Mouse (Mus musculus): ENCODE measurements around the gene Dis3l2. TPM values are rescaled to one million over a fixed set of nuclear protein-coding genes. Genes with fewer than 3 reads are reported as not detected.

The Dis3l2 gene
- polyA plus RNA-seq, 1 experiment from 2014 or later: 34.2 TPM

DNA sequence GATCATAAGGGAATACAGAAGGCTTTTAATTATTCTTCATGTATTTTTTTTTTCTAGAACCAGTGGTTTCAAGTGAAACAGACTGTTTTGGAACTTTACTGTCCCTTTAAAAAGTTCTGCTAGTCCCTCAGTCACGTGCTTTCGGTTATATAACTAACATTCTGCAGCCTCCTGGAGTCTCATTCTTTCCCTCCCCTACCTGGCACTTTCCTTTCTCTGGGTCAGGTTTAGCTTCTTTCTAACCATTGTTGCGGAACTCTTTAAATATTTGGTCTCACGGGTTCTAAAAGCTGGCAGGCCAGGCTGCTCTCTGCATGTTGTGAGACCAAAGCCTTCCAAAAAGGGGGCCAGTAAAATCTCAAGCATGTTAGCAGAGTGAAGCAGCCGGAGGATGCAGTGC, 222.2 kb downstream of the Dis3l2 start:
- Histone ChIP-seq H3K27me3 (replicated peaks) (no peaks in the 10 kb centered on the region), H3K4me1 (no peaks in the 10 kb centered on the region), H3K27ac (replicated peaks) (no peak overlapping the region), H3K9me3 (replicated peaks) (no peaks in the 10 kb centered on the region), H3K4me2 (no peak overlapping the region), H3K36me3 (no peaks in the 10 kb centered on the region), H3K4me3 (replicated peaks) (no peak overlapping the region), H3K9ac (replicated peaks) (no peak overlapping the region)
- ATAC-seq (ENCODE audit: low FRiP score): no peak
- WGBS: 79% methylated on average over 5 of the region's 5 CpGs

- no peak overlapping the region for H3K4me2 ChIP-seq
- no peak for ATAC-seq (ENCODE audit: low FRiP score)
- H3K36me3 ChIP-seq: no peaks in the 10 kb centered on the region
- H3K4me3 ChIP-seq (replicated peaks): no peak overlapping the region
- WGBS: 93% methylated on average over 4 of the region's 4 CpGs
- H3K4me1 ChIP-seq: no peaks in the 10 kb centered on the region
- no peaks in the 10 kb centered on the region for H3K9me3 ChIP-seq (replicated peaks)
- no peak overlapping the region for H3K27ac ChIP-seq (replicated peaks)
- no peak overlapping the region for H3K9ac ChIP-seq (replicated peaks)
- no peaks in the 10 kb centered on the region for H3K27me3 ChIP-seq (replicated peaks)
These were observed 228.2 kb downstream of the Dis3l2 start for GRCm38 (mm10) chr1:86931606-86932379.

GRCm38 (mm10) chr1:86932810-86933209, 229.2 kb downstream of the Dis3l2 start:
- H3K36me3 ChIP-seq: no peaks in the 10 kb centered on the region
- H3K27me3 ChIP-seq (replicated peaks): no peaks in the 10 kb centered on the region
- H3K27ac ChIP-seq (replicated peaks): no peak overlapping the region
- H3K4me2 ChIP-seq: no peak overlapping the region
- no peak overlapping the region for H3K9ac ChIP-seq (replicated peaks)
- no peak overlapping the region for H3K4me3 ChIP-seq (replicated peaks)
- H3K4me1 ChIP-seq: no peaks in the 10 kb centered on the region
- no peak for ATAC-seq (ENCODE audit: low FRiP score)
- 90% methylated on average over 4 of the region's 4 CpGs for WGBS
- no peaks in the 10 kb centered on the region for H3K9me3 ChIP-seq (replicated peaks)

DNA sequence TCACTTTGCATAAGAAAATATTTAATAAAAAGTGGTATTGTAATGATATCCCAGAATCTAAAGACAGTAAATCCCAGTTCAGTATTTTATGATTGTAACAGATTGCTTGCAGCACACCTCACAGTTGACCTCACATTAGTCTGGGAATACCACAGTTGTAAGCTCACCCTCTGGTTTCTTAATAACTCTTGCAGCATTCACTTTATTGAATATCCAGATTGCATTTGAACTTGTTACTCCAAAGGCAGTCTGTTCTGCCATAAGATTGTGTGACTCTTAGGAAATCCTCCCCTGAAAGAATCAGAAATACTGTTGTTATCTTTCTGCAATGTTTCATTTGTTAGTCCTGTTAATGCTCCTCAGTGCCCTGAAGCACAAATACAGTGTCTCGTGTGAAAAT, 230.0 kb downstream of the Dis3l2 start:
- ATAC-seq (ENCODE audit: low FRiP score): no peak
- H3K4me2 ChIP-seq: no peak overlapping the region
- no peaks in the 10 kb centered on the region for H3K4me1 ChIP-seq
- H3K27ac ChIP-seq (replicated peaks): no peak overlapping the region
- H3K9ac ChIP-seq (replicated peaks): no peak overlapping the region
- H3K27me3 ChIP-seq (replicated peaks): no peaks in the 10 kb centered on the region
- no peaks in the 10 kb centered on the region for H3K9me3 ChIP-seq (replicated peaks)
- WGBS: 82% methylated on average over 1 of the region's 1 CpGs
- no peak overlapping the region for H3K4me3 ChIP-seq (replicated peaks)
- H3K36me3 ChIP-seq: no peaks in the 10 kb centered on the region

DNA sequence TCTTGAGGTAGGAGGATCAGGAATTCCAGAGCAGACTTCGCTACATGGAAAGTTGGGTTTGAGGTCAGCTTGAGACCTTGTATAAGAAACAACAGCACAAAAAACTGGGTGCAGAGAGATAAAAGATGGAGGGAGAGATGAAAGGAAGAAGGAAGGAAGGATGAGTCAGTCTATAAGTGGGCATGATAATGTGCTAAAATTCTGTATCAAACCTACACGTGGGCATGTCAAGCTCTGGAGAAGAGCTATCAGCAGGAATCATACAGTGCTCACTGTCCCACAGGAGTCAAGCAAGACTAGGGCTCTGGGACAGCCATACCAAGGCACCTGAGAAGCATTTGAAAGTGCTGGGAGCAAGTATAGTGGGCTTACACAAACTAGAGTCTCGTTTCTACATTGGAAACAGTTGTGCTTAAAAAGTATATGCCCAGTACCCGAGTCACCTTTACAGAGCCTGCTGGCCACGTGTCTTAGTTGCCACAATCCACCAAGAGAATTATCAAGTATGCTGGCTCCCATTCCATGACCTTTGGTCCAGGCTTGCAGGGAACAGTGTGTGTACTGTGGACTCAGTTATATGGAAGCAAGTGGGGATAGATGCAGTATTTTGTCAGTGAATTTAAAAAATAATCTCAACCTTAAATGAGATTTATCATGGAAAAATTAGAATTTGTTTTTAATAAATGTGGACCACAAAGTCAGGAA, 248.0 kb downstream of the Dis3l2 start:
- H3K4me2 ChIP-seq: no peak overlapping the region
- H3K27ac ChIP-seq (replicated peaks): no peak overlapping the region
- H3K9ac ChIP-seq (replicated peaks): no peak overlapping the region
- no peaks in the 10 kb centered on the region for H3K9me3 ChIP-seq (replicated peaks)
- no peak overlapping the region for H3K4me3 ChIP-seq (replicated peaks)
- no peaks in the 10 kb centered on the region for H3K4me1 ChIP-seq
- WGBS: 86% methylated on average over 5 of the region's 5 CpGs
- no peak for ATAC-seq (ENCODE audit: low FRiP score)
- no peaks in the 10 kb centered on the region for H3K36me3 ChIP-seq
- no peaks in the 10 kb centered on the region for H3K27me3 ChIP-seq (replicated peaks)

- no peak overlapping the region for H3K9ac ChIP-seq (replicated peaks)
- ATAC-seq (ENCODE audit: low FRiP score): no peak
- H3K27me3 ChIP-seq (replicated peaks): no peaks in the 10 kb centered on the region
- H3K36me3 ChIP-seq: peaks cover 4% of the 10 kb centered on the region; the same call in 1 of the 2 replicates
- H3K27ac ChIP-seq (replicated peaks): no peak overlapping the region
- no peak overlapping the region for H3K4me2 ChIP-seq
- no peaks in the 10 kb centered on the region for H3K4me1 ChIP-seq
- H3K4me3 ChIP-seq (replicated peaks): no peak overlapping the region
- no peaks in the 10 kb centered on the region for H3K9me3 ChIP-seq (replicated peaks)
These were observed 252.2 kb downstream of the Dis3l2 start for GRCm38 (mm10) chr1:86955801-86956200.

DNA sequence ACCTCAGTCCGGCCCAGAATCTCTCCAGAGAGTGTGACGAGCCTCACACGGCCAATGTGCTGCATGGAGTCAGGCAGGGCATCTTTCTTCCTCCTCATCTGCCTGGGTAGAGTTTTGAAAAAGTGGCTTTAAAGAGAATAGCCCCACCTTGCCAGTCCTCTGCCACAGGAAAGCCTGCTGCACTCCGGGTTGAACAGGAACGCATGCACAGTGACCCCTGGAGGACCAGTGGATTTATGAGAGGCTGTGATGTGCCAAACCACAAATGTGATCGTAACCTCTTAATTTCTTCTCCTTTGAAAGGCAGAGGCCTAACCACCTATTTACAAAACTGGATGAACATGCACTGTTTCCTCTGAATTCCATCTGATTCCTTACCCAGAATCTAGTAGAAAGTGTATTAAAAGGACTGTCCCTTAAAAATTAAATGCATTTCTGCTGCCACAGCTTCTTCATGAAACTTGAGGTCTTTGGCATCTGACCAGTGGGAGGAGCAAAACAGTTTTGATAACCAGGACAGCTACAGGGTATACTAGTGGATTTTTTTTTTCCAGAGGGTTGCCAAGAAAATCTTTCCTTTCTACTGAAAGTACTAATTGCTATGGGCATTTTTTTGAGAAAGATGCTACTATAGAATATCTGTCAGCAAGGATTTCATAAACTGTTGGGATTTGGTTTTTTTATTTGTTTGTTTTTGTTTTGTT, 264.8 kb downstream of the Dis3l2 start:
- no peak overlapping the region for H3K27ac ChIP-seq (replicated peaks)
- 30% methylated on average over 6 of the region's 6 CpGs for WGBS
- H3K4me2 ChIP-seq: no peak overlapping the region
- H3K9me3 ChIP-seq (replicated peaks): no peaks in the 10 kb centered on the region
- 0 out of 2 replicates have a peak, but pooled peaks cover 2% of the 10 kb centered on the region for H3K36me3 ChIP-seq
- H3K27me3 ChIP-seq (replicated peaks): no peaks in the 10 kb centered on the region
- ATAC-seq (ENCODE audit: low FRiP score): no peak
- H3K9ac ChIP-seq (replicated peaks): no peak overlapping the region
- no peak overlapping the region for H3K4me3 ChIP-seq (replicated peaks)
- peaks cover 13% of the 10 kb centered on the region for H3K4me1 ChIP-seq

DNA sequence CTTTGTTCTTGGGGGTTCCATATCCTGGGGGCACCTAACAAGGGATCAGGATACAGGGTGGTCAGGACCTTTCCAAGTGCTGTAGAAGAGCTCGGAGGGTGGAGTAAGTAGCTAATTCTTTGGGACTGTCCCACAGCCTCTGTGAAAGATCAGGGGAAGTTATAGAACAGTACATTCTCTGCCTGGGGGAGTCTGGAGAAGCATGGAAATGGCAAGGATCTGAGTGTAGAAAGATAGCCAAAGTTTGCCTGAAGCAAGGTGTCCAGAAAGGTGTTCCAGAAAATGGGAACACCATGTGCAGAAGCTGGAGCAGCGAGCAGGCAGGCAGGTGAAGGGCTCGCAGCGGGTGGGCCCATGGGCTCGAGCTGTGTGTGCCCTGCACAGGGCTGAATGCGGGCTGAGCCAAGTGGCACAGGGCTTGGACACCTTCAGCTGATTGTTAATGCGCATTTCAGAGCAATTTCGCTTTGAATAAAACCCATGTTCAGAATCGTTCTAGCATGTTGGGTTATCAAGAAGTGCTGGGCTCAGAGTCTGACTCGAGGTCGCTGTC, 265.6 kb downstream of the Dis3l2 start:
- no peaks in the 10 kb centered on the region for H3K27me3 ChIP-seq (replicated peaks)
- no peak overlapping the region for H3K9ac ChIP-seq (replicated peaks)
- no peak for ATAC-seq (ENCODE audit: low FRiP score)
- H3K9me3 ChIP-seq (replicated peaks): no peaks in the 10 kb centered on the region
- no peak overlapping the region for H3K4me2 ChIP-seq
- H3K27ac ChIP-seq (replicated peaks): no peak overlapping the region
- H3K4me1 ChIP-seq: peaks cover 13% of the 10 kb centered on the region
- H3K4me3 ChIP-seq (replicated peaks): no peak overlapping the region
- 66% methylated on average over 11 of the region's 11 CpGs for WGBS
- 0 out of 2 replicates have a peak, but pooled peaks cover 4% of the 10 kb centered on the region for H3K36me3 ChIP-seq

- ATAC-seq (ENCODE audit: low FRiP score): no peak
- H3K27ac ChIP-seq (replicated peaks): no peak overlapping the region
- H3K4me3 ChIP-seq (replicated peaks): no peak overlapping the region
- H3K9ac ChIP-seq (replicated peaks): no peak overlapping the region
- peaks cover 13% of the 10 kb centered on the region for H3K4me1 ChIP-seq
- H3K36me3 ChIP-seq: 0 out of 2 replicates have a peak, but pooled peaks cover 4% of the 10 kb centered on the region
- H3K9me3 ChIP-seq (replicated peaks): no peaks in the 10 kb centered on the region
- 62% methylated on average over 1 of the region's 1 CpGs for WGBS
- H3K4me2 ChIP-seq: no peak overlapping the region
- H3K27me3 ChIP-seq (replicated peaks): no peaks in the 10 kb centered on the region
These were observed 269.1 kb downstream of the Dis3l2 start for GRCm38 (mm10) chr1:86972693-86973092.

DNA sequence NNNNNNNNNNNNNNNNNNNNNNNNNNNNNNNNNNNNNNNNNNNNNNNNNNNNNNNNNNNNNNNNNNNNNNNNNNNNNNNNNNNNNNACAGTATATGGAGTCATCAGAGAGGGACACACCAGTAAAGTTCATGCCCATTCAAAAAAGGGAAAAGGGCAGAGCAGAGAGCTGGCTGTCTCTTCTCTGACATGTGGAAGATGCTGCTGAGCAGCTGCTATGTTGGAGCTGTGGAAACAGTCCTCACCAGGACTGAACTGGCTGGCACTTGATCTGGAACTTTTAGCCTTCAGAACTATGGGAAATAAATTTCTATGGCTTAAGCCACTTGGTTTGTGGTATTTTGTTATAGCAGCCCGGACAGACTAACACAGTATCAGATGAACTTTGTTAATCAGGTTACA, 273.4 kb downstream of the Dis3l2 start:
- Histone ChIP-seq H3K27me3 (replicated peaks) (no peaks in the 10 kb centered on the region), H3K4me1 (no peaks in the 10 kb centered on the region), H3K4me3 (replicated peaks) (no peak overlapping the region), H3K4me2 (no peak overlapping the region), H3K9me3 (replicated peaks) (no peaks in the 10 kb centered on the region), H3K36me3 (0 out of 2 replicates have a peak, but pooled peaks cover 4% of the 10 kb centered on the region), H3K9ac (replicated peaks) (no peak overlapping the region), H3K27ac (replicated peaks) (no peak overlapping the region)
- 90% methylated on average over 1 of the region's 1 CpGs for WGBS
- ATAC-seq (ENCODE audit: low FRiP score): no peak

DNA sequence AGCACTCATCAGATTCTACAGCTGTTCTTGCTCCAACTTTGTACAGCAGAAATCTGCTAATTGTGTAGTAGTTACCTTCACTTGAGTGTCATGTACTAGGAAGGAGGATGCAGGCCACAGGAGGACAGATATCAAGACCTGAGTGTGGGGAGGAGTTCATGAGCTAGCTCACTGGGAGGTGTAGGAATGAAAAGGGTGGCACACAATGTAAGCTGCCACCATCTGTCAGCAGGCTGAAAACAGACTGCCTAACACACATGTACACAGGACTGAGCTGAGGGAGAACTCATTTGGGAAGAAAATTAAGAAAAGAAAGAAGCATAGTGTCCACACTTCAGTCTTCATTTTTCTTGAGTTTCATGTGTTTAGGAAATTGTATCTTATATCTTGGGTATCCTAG, 282.8 kb downstream of the Dis3l2 start:
- Histone ChIP-seq H3K4me3 (replicated peaks) (no peak overlapping the region), H3K9me3 (replicated peaks) (no peaks in the 10 kb centered on the region), H3K4me2 (no peak overlapping the region), H3K27ac (replicated peaks) (no peak overlapping the region), H3K4me1 (no peaks in the 10 kb centered on the region), H3K27me3 (replicated peaks) (no peaks in the 10 kb centered on the region), H3K9ac (replicated peaks) (no peak overlapping the region), H3K36me3 (peaks cover 3% of the 10 kb centered on the region; the same call in 1 of the 2 replicates)
- no peak for ATAC-seq (ENCODE audit: low FRiP score)
